In genomic region chr6:93070916-93071315, GRCm38 (mm10) we compare ENCODE assay signal across 26 mouse cellular contexts.
DNase-seq lines count a peak whose midpoint lies in the region; ATAC-seq and TF ChIP-seq lines count a peak whose summit lies in the region.
"Had no signal": no experiment of that assay in that cellular context is flagged by ENCODE, and none has a peak within 500 bp of the region (broad histone marks: within the 10 kb centered on the region; RNA-seq: fewer than 3 reads in every experiment).

No protein-coding gene starts in this region.

- H3K4me1 ChIP-seq in forebrain, embryonic 14.5 days (ENCODE audit: control insufficient read depth, insufficient read depth, low read length) = peaks cover 8% of the 10 kb centered on the region
- peaks cover 9% of the 10 kb centered on the region for H3K4me1 ChIP-seq in forebrain, embryonic 11.5 days (replicated peaks; ENCODE audit: control insufficient read depth, insufficient read depth, low read length)
- peaks cover 44% of the 10 kb centered on the region for H3K4me1 ChIP-seq in limb, embryonic 13.5 days
- peaks cover 23% of the 10 kb centered on the region for H3K4me1 ChIP-seq in limb, embryonic 10.5 days
- H3K4me1 ChIP-seq in cerebellum, adult 2 months (ENCODE audit: control insufficient read depth, insufficient read depth, low read length) = no peaks in the 10 kb centered on the region

- ATAC-seq in forebrain, embryonic 14.5 days = no peak
- no peak for ATAC-seq in forebrain, embryonic 11.5 days (replicated peaks; ENCODE audit: low FRiP score)
- ATAC-seq in limb, embryonic 13.5 days (ENCODE audit: low FRiP score, low read depth) = peak; percentile 45; the same call in 1 of the 2 replicates
- 0 out of 2 replicates have a peak, but pooled peaks have one; percentile 27 for ATAC-seq in megakaryocyte, adult 5-6 weeks (ENCODE audit: poor library complexity, severe bottlenecking)
- ATAC-seq: activated CD4-positive, CD25-positive, alpha-beta regulatory T cell, adult 4 months; CD4-positive, CD25-positive, alpha-beta regulatory T cell, adult 4 months; forebrain, embryonic 13.5 days; forebrain, embryonic 16.5 days; Patski had no signal

- TF ChIP-seq POLR2A in brain, embryonic 14.5 days (IDR thresholded peaks at IDR 0.05; ENCODE audit: borderline replicate concordance, extremely low read depth, insufficient read depth, insufficient read length, poor library complexity, severe bottlenecking) = no peak
- TF ChIP-seq POLR2A in cerebellum, adult 2 months (IDR thresholded peaks at IDR 0.05; ENCODE audit: borderline replicate concordance, insufficient read depth, low read length) = no peak

- no peaks in the 10 kb centered on the region for H3K9me3 ChIP-seq in forebrain, embryonic 14.5 days (replicated peaks; ENCODE audit: control insufficient read depth, low read length)
- no peaks in the 10 kb centered on the region for H3K9me3 ChIP-seq in forebrain, embryonic 11.5 days (ENCODE audit: control insufficient read depth, low read length)
- H3K9me3 ChIP-seq in limb, embryonic 13.5 days = no peaks in the 10 kb centered on the region
- no peaks in the 10 kb centered on the region for H3K9me3 ChIP-seq in limb, embryonic 10.5 days (replicated peaks)
- H3K9me3 ChIP-seq: embryonic facial prominence, embryonic 10.5 days; embryonic facial prominence, embryonic 12.5 days; forebrain, embryonic 10.5 days; forebrain, embryonic 13.5 days had no signal

- H3K4me2 ChIP-seq in forebrain, embryonic 14.5 days (ENCODE audit: low read length) = no peak overlapping the region
- H3K4me2 ChIP-seq in forebrain, embryonic 11.5 days (ENCODE audit: low read depth, low read length, severe bottlenecking) = no peak overlapping the region
- H3K4me2 ChIP-seq in limb, embryonic 13.5 days (replicated peaks) = no peak overlapping the region
- H3K4me2 ChIP-seq: embryonic facial prominence, embryonic 12.5 days; forebrain, embryonic 13.5 days had no signal

- no peak for TF ChIP-seq CTCF in brain, embryonic 14.5 days (IDR thresholded peaks at IDR 0.05; ENCODE audit: borderline replicate concordance, extremely low read depth, insufficient read depth, insufficient read length)
- TF ChIP-seq CTCF in cerebellum, adult 2 months (IDR thresholded peaks at IDR 0.05; ENCODE audit: borderline replicate concordance, insufficient read depth, low read depth, low read length) = no peak

- H3K4me3 ChIP-seq in forebrain, embryonic 14.5 days (ENCODE audit: low read depth, low read length) = no peak overlapping the region
- H3K4me3 ChIP-seq in forebrain, embryonic 11.5 days (ENCODE audit: low read depth, low read length) = no peak overlapping the region
- no peak overlapping the region for H3K4me3 ChIP-seq in limb, embryonic 13.5 days
- H3K4me3 ChIP-seq in limb, embryonic 10.5 days = no peak overlapping the region
- no peak overlapping the region for H3K4me3 ChIP-seq in cerebellum, adult 2 months (replicated peaks; ENCODE audit: insufficient read depth, low read depth, low read length)
- H3K4me3 ChIP-seq: embryonic facial prominence, embryonic 10.5 days; embryonic facial prominence, embryonic 12.5 days; forebrain, embryonic 10.5 days; forebrain, embryonic 13.5 days had no signal

- no peak overlapping the region for H3K27ac ChIP-seq in forebrain, embryonic 14.5 days (ENCODE audit: low read depth, low read length)
- H3K27ac ChIP-seq in forebrain, embryonic 11.5 days (ENCODE audit: low read depth, low read length) = no peak overlapping the region
- peak overlapping the region; percentile 18; the same call in 1 of the 2 replicates for H3K27ac ChIP-seq in limb, embryonic 13.5 days
- H3K27ac ChIP-seq in limb, embryonic 10.5 days = no peak overlapping the region
- H3K27ac ChIP-seq in cerebellum, adult 2 months (ENCODE audit: insufficient read depth, low read length) = no peak overlapping the region
- H3K27ac ChIP-seq: embryonic facial prominence, embryonic 10.5 days; embryonic facial prominence, embryonic 12.5 days; forebrain, embryonic 10.5 days; forebrain, embryonic 13.5 days had no signal

- WGBS in forebrain, embryonic 14.5 days = 55% methylated on average over 5 of the region's 5 CpGs
- 89% methylated on average over 5 of the region's 5 CpGs for WGBS in forebrain, embryonic 11.5 days
- 47% methylated on average over 5 of the region's 5 CpGs for WGBS in limb, embryonic 13.5 days
- WGBS in limb, embryonic 10.5 days = 92% methylated on average over 5 of the region's 5 CpGs
- 80% methylated on average over 5 of the region's 5 CpGs for WGBS in cerebellum, adult 2 months

- H3K27me3 ChIP-seq in forebrain, embryonic 14.5 days (replicated peaks; ENCODE audit: control insufficient read depth, insufficient read depth, low read length) = no peaks in the 10 kb centered on the region
- no peaks in the 10 kb centered on the region for H3K27me3 ChIP-seq in forebrain, embryonic 11.5 days (ENCODE audit: control insufficient read depth, insufficient read depth, low read length)
- no peaks in the 10 kb centered on the region for H3K27me3 ChIP-seq in limb, embryonic 13.5 days
- no peaks in the 10 kb centered on the region for H3K27me3 ChIP-seq in limb, embryonic 10.5 days (ENCODE audit: low read depth, poor library complexity, severe bottlenecking)
- no peaks in the 10 kb centered on the region for H3K27me3 ChIP-seq in cerebellum, adult 2 months (ENCODE audit: control insufficient read depth, insufficient read depth, low read length)
- H3K27me3 ChIP-seq: CH12.LX; embryonic facial prominence, embryonic 12.5 days; forebrain, embryonic 13.5 days; Patski had no signal

- DNase-seq in forebrain, embryonic 14.5 days (ENCODE audit: low spot score) = peak; percentile 26
- no peak for DNase-seq in forebrain, embryonic 11.5 days (ENCODE audit: low spot score)
- DNase-seq in limb, embryonic 10.5 days (ENCODE audit: low spot score) = no peak
- peak; percentile 58 for DNase-seq in brain, embryonic 14.5 days (ENCODE audit: low read depth)
- DNase-seq in cerebellum, adult 2 months = no peak
- DNase-seq: adrenal gland, adult 8-10 months; adrenal gland, postnatal 14 days; adrenal gland, postnatal 36 days; B cell, adult 2 months; cerebellum, adult 11 months; cerebellum, adult 18-20 months; cerebellum, adult 9-10 months; cerebellum, postnatal 10 days; cerebellum, postnatal 25 days had no signal

- H3K36me3 ChIP-seq in forebrain, embryonic 14.5 days (ENCODE audit: control insufficient read depth, insufficient read depth, low read length) = no peaks in the 10 kb centered on the region
- H3K36me3 ChIP-seq in forebrain, embryonic 11.5 days (ENCODE audit: control insufficient read depth, insufficient read depth, low read length) = no peaks in the 10 kb centered on the region
- H3K36me3 ChIP-seq in limb, embryonic 13.5 days = no peaks in the 10 kb centered on the region
- H3K36me3 ChIP-seq in limb, embryonic 10.5 days = no peaks in the 10 kb centered on the region
- H3K36me3 ChIP-seq: embryonic facial prominence, embryonic 10.5 days; embryonic facial prominence, embryonic 12.5 days; forebrain, embryonic 10.5 days; G1E had no signal

- no peak overlapping the region for H3K9ac ChIP-seq in forebrain, embryonic 14.5 days (ENCODE audit: low read length)
- H3K9ac ChIP-seq in forebrain, embryonic 11.5 days (ENCODE audit: low read length) = no peak overlapping the region
- no peak overlapping the region for H3K9ac ChIP-seq in limb, embryonic 13.5 days
- H3K9ac ChIP-seq: embryonic facial prominence, embryonic 12.5 days; forebrain, embryonic 13.5 days had no signal

Comparison
In these comparisons a context has a peak if more than half of its experiments do, and no peak if none do; other contexts are left out.
1. DNase-seq: peak in forebrain, embryonic 14.5 days (single experiment) and brain, embryonic 14.5 days (single experiment); none in forebrain, embryonic 11.5 days (single experiment), limb, embryonic 10.5 days (single experiment) and cerebellum, adult 2 months (0 of 2).
2. ATAC-seq: peak in limb, embryonic 13.5 days (single experiment) and megakaryocyte, adult 5-6 weeks (single experiment); none in forebrain, embryonic 14.5 days (single experiment) and forebrain, embryonic 11.5 days (single experiment).